Mouse (Mus musculus) heart, embryonic 10.5 days (tissue): ENCODE measurements around the gene Osbpl10. TPM values are rescaled to one million over a fixed set of nuclear protein-coding genes. Genes with fewer than 3 reads are reported as not detected.

Experiments
- DNase-seq: peaks from one replicate; pipeline ENCODE4 v3.0.0-alpha.2; 2017; ENCODE audit warnings: low spot score
- H3K27ac ChIP-seq: fragments of 300-500 bp; sonication (generic); 2 replicates; pipeline ENCODE4 v1.5.1; 2016; ENCODE audit warnings: mild to moderate bottlenecking
- H3K27me3 ChIP-seq: fragments of 300-500 bp; sonication (generic); 2 replicates; pipeline ENCODE4 v1.6.1; 2016; ENCODE audit warnings: mild to moderate bottlenecking; ENCODE audit not compliant: poor library complexity, insufficient read depth, severe bottlenecking
- H3K36me3 ChIP-seq: fragments of 300-500 bp; sonication (generic); 2 replicates; pipeline ENCODE4 v1.6.1; 2016; ENCODE audit warnings: mild to moderate bottlenecking, moderate library complexity
- H3K4me1 ChIP-seq: fragments of 300-500 bp; sonication (generic); 2 replicates; pipeline ENCODE4 v1.6.1; 2016; ENCODE audit warnings: mild to moderate bottlenecking
- H3K4me3 ChIP-seq: fragments of 300-500 bp; sonication (generic); 2 replicates; pipeline ENCODE4 v1.5.1; 2016; ENCODE audit warnings: mild to moderate bottlenecking, moderate library complexity
- H3K9me3 ChIP-seq: fragments of 300-500 bp; sonication (generic); 2 replicates; pipeline ENCODE4 v1.6.1; 2016; ENCODE audit warnings: mild to moderate bottlenecking, moderate library complexity
- WGBS: fragments of 180-500 bp; shearing (Covaris S2); methylation state at CpG from one replicate; pipeline ENCODE4 v1.1.7; 2016; 5-methylcytosine and 5-hydroxymethylcytosine counted together
- polyA plus RNA-seq: library from polyadenylated mRNA; unstranded; fragments of >200 nt; fragmentation: Nextera tagmentation; extraction: Ambion mirVana; gene quantifications from 2 replicates; pipeline ENCODE4 v1.2.1, GENCODE M21; 2016

Osbpl10 gene
- polyA plus RNA-seq, 1 experiment from 2014 or later = 1.7 TPM

DNA sequence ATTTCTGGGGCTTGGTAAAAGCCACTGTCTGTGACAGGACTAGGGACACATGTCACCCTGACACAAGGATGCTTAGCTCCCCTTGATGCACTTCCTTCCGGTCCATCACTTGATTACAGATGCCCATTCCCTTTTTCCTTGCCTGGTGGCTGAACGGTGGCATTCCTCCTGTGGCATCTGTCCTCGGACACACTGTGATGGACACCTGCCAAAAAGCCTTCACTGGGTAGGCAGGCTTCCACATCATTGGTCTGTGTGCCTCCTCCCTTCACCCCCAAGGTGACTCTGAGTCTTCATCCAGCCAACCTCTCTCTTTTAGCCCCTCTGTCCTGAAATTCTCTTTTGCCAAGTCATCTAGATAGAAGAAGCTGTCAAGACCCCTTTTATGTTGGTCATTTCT lies 253.1 kb downstream of the Osbpl10 start:
- Histone ChIP-seq H3K36me3 (0 out of 2 replicates have a peak, but pooled peaks cover 3% of the 10 kb centered on the region), H3K27ac (no peak overlapping the region), H3K4me1 (peaks cover 19% of the 10 kb centered on the region), H3K4me3 (no peak overlapping the region), H3K27me3 (no peaks in the 10 kb centered on the region), H3K9me3 (no peaks in the 10 kb centered on the region)
- no peak for DNase-seq
- 93% methylated on average over 3 of the region's 3 CpGs for whole genome bisulfite sequencing

DNA sequence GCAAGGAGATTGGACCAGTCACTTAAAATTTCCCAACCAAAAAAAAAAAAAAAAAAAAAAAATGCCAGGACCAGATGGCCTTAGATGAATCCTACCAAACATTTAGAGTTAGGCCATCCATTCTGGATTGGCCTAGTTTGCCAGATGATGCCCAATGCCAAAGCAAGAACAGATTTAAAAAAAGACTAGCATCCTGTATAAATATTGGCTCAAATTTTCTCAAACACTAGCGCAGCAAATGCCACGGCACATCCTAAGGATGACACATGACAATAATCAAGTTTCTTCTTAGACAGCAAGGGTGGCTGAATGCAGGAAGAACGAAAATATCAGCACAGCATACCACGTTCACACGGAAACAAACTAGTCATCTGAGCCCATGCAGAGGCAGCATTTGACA lies 255.4 kb downstream of the Osbpl10 start:
- WGBS = 92% methylated on average over 5 of the region's 5 CpGs

GRCm38 (mm10) chr9:115234561-115234960 lies 256.2 kb downstream of the Osbpl10 start:
- 87% methylated on average over 2 of the region's 2 CpGs for WGBS
- DNase-seq = no peak
- H3K4me1 ChIP-seq = peaks cover 8% of the 10 kb centered on the region

More for the DNA sequence above, 255.4 kb downstream of the Osbpl10 start:
- H3K9me3 ChIP-seq = no peaks in the 10 kb centered on the region
- no peak overlapping the region for H3K4me3 ChIP-seq
- 0 out of 2 replicates have a peak, but pooled peaks cover 3% of the 10 kb centered on the region for H3K36me3 ChIP-seq
- no peaks in the 10 kb centered on the region for H3K27me3 ChIP-seq
- H3K27ac ChIP-seq = no peak overlapping the region
- peaks cover 17% of the 10 kb centered on the region for H3K4me1 ChIP-seq
- no peak for DNase-seq

DNA sequence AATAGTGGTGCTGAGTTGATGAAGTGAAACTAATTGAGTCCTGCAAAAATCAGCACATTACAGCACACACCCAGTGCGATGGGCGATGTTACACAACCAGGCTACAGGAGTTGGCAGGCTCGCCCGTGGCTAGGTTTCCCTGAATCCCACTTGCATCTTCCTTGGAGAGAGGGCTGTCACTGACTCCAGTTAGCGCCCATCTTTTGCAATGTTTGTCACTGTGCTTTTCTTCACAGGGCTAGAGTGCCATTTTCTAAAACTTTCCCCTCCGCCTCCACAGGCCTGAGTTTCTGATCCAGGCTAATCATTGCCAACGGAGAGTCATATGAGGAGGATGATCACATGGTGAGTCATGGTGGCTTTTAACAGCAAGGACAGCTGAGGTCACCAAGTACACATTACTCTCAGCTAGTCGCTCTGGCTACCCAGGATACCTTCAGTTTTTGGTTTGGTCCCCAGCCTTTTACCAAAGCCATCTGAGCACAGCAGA lies 258.0 kb downstream of the Osbpl10 start:
- H3K4me1 ChIP-seq = no peaks in the 10 kb centered on the region
- H3K4me3 ChIP-seq = no peak overlapping the region
- DNase-seq = no peak
- H3K36me3 ChIP-seq = peaks cover 18% of the 10 kb centered on the region
- H3K27me3 ChIP-seq = no peaks in the 10 kb centered on the region
- no peaks in the 10 kb centered on the region for H3K9me3 ChIP-seq
- H3K27ac ChIP-seq = no peak overlapping the region
- 90% methylated on average over 8 of the region's 8 CpGs for whole genome bisulfite sequencing

More at GRCm38 (mm10) chr9:115234561-115234960, 256.2 kb downstream of the Osbpl10 start:
- Histone ChIP-seq H3K27me3 (no peaks in the 10 kb centered on the region), H3K36me3 (0 out of 2 replicates have a peak, but pooled peaks cover 3% of the 10 kb centered on the region), H3K27ac (no peak overlapping the region), H3K4me3 (no peak overlapping the region), H3K9me3 (no peaks in the 10 kb centered on the region)

GRCm38 (mm10) chr9:115237943-115238342 lies 259.6 kb downstream of the Osbpl10 start:
- no peaks in the 10 kb centered on the region for H3K9me3 ChIP-seq
- H3K36me3 ChIP-seq = peaks cover 34% of the 10 kb centered on the region
- DNase-seq = no peak
- H3K4me1 ChIP-seq = no peaks in the 10 kb centered on the region
- no peak overlapping the region for H3K4me3 ChIP-seq
- H3K27ac ChIP-seq = no peak overlapping the region
- H3K27me3 ChIP-seq = no peaks in the 10 kb centered on the region

GRCm38 (mm10) chr9:115239861-115240260 lies 261.5 kb downstream of the Osbpl10 start:
- H3K36me3 ChIP-seq = peaks cover 53% of the 10 kb centered on the region
- H3K4me1 ChIP-seq = no peaks in the 10 kb centered on the region
- H3K27ac ChIP-seq = no peak overlapping the region
- no peak for DNase-seq
- no peaks in the 10 kb centered on the region for H3K27me3 ChIP-seq
- no peaks in the 10 kb centered on the region for H3K9me3 ChIP-seq
- H3K4me3 ChIP-seq = no peak overlapping the region
- WGBS = 84% methylated on average over 5 of the region's 5 CpGs

- DNase-seq = no peak
- Histone ChIP-seq H3K4me1 (no peaks in the 10 kb centered on the region), H3K27me3 (no peaks in the 10 kb centered on the region), H3K9me3 (no peaks in the 10 kb centered on the region), H3K27ac (no peak overlapping the region), H3K4me3 (no peak overlapping the region), H3K36me3 (peaks cover 91% of the 10 kb centered on the region)
- 93% methylated on average over 6 of the region's 6 CpGs for WGBS
Measured at GRCm38 (mm10) chr9:115243630-115244029, 265.3 kb downstream of the Osbpl10 start.

DNA sequence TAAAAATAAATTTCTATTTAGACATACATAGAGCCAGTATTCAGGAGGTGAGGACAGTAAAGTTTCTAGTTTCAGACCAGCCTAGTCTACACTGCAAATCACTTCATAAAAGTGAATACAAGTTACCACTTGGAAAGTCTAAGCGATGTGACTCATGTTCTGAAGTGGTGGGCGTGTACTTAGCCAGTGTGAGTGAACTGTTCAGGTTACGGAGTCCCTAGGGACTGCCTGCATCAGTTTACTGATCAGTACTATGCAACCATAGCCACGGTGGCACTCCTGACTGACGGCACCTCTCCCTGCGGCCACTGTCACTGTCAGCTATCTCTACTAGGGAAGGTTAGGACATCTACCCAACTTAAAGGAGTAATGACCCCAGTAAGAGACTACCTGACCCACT lies 266.7 kb downstream of the Osbpl10 start:
- Histone ChIP-seq H3K4me3 (no peak overlapping the region), H3K27me3 (no peaks in the 10 kb centered on the region), H3K27ac (no peak overlapping the region), H3K36me3 (peaks cover 99% of the 10 kb centered on the region), H3K9me3 (no peaks in the 10 kb centered on the region), H3K4me1 (peaks cover 4% of the 10 kb centered on the region; the same call in 1 of the 2 replicates)
- 67% methylated on average over 6 of the region's 6 CpGs for WGBS
- DNase-seq = peak; percentile 31

DNA sequence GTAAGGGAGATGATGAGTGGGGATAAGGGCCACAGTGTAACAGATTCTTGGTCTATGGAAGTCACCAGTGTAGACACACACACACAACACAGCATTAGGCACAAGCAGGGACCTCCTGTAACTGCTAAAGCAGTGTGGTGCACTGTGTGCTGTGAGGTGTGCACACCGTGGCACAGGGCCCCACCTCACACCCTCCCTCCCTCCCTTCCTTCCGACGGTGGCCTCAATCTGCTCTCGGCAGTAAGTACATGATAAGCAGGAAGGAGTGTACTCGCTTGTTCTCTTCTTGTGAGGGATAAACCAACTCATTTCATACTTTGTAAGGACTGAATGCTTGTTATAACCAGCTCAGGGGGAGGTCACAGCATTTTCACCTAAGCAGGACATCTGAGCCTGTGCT lies 270.8 kb downstream of the Osbpl10 start:
- 48% methylated on average over 5 of the region's 5 CpGs for WGBS
- peak; percentile 27 for DNase-seq
- peaks cover 92% of the 10 kb centered on the region for H3K36me3 ChIP-seq
- H3K27me3 ChIP-seq = no peaks in the 10 kb centered on the region
- H3K9me3 ChIP-seq = no peaks in the 10 kb centered on the region
- 0 out of 2 replicates have a peak overlapping the region, but pooled peaks have one; percentile 6 for H3K27ac ChIP-seq
- H3K4me1 ChIP-seq = peaks cover 4% of the 10 kb centered on the region; the same call in 1 of the 2 replicates
- H3K4me3 ChIP-seq = no peak overlapping the region

DNA sequence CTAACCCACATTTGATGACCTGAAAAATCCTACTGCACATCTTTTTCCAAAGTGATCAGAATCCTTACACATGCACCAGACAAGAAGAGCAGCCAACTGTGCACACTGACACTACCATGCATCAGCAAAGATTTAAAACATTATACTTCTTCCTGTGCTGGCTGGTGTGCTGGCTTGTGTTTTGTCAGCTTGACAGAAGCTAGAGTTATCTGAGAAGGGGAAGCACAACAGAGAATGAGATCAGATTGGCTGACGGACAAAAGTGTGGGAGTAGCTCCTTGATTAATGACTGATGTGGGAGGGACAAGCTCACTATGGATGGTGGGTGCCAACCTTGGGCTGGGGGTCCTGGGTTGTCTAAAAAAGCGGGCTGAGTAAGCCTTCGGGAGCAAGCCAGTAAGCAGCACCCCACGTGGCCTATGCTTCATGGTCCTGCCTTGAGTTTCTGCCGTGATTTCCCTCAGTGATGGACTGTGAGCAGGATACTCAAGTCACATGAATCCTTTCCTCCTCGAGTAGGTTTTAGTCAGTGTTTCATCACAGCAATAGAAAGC lies 279.4 kb downstream of the Osbpl10 start:
- WGBS = 69% methylated on average over 6 of the region's 6 CpGs
- Histone ChIP-seq H3K9me3 (no peaks in the 10 kb centered on the region), H3K36me3 (peaks cover 53% of the 10 kb centered on the region), H3K4me1 (0 out of 2 replicates have a peak, but pooled peaks cover 4% of the 10 kb centered on the region), H3K27ac (no peak overlapping the region), H3K27me3 (no peaks in the 10 kb centered on the region), H3K4me3 (no peak overlapping the region)
- DNase-seq = no peak

- no peaks in the 10 kb centered on the region for H3K27me3 ChIP-seq
- peaks cover 48% of the 10 kb centered on the region for H3K36me3 ChIP-seq
- H3K9me3 ChIP-seq = no peaks in the 10 kb centered on the region
- H3K27ac ChIP-seq = no peak overlapping the region
- H3K4me3 ChIP-seq = no peak overlapping the region
- 95% methylated on average over 4 of the region's 4 CpGs for WGBS
- 0 out of 2 replicates have a peak, but pooled peaks cover 4% of the 10 kb centered on the region for H3K4me1 ChIP-seq
- peak; percentile 68 for DNase-seq
Measured at GRCm38 (mm10) chr9:115259866-115260265, 281.5 kb downstream of the Osbpl10 start.

- WGBS = 79% methylated on average over 7 of the region's 7 CpGs
- Histone ChIP-seq H3K9me3 (no peaks in the 10 kb centered on the region), H3K4me1 (0 out of 2 replicates have a peak, but pooled peaks cover 4% of the 10 kb centered on the region), H3K27me3 (no peaks in the 10 kb centered on the region), H3K27ac (no peak overlapping the region), H3K4me3 (no peak overlapping the region), H3K36me3 (peaks cover 45% of the 10 kb centered on the region)
- DNase-seq = peak; percentile 70
Measured at GRCm38 (mm10) chr9:115260464-115260863, 282.1 kb downstream of the Osbpl10 start.

DNA sequence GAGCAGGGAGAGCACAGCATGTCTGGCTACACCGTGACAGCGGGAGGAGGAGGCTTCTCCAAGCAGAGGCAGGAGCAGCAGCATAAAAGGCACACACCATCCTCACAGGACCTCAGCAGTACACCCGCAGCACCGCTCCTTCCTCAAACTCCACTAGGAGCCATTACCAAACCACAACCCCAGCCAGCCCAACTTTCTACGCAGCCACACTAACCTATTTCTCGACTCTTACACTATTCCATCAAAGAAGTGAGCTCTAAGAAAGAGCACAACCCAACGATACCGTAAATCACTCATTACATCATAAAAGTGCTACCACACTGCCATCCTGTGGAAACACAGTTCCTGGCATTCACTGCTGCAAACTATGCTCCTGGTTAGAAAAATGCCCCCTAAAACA lies 283.1 kb downstream of the Osbpl10 start:
- no peaks in the 10 kb centered on the region for H3K9me3 ChIP-seq
- DNase-seq = peak; percentile 53
- H3K27ac ChIP-seq = no peak overlapping the region
- H3K36me3 ChIP-seq = peaks cover 48% of the 10 kb centered on the region
- H3K27me3 ChIP-seq = no peaks in the 10 kb centered on the region
- 0 out of 2 replicates have a peak, but pooled peaks cover 4% of the 10 kb centered on the region for H3K4me1 ChIP-seq
- WGBS = 84% methylated on average over 8 of the region's 8 CpGs
- H3K4me3 ChIP-seq = no peak overlapping the region
